Mouse (Mus musculus) kidney, adult 2 months (tissue): ENCODE measurements around the gene Prkce. TPM values are rescaled to one million over a fixed set of nuclear protein-coding genes. Genes with fewer than 3 reads are reported as not detected.
A peak's percentile ranks its signal among the peaks of the same experiment; 100 is the strongest.

Experiments used
- DNase-seq: peaks from one replicate; pipeline ENCODE4 v3.0.0; 2021
- H3K27ac ChIP-seq: fragments of 200-500 bp; 2 replicates; pipeline ENCODE4 v1.5.1; 2012; ENCODE audit warnings: low read depth, low read length, control low read depth, inconsistent platforms; ENCODE audit not compliant: insufficient read depth
- H3K27me3 ChIP-seq: fragments of 200-500 bp; replicated peaks from 2 replicates; pipeline ENCODE4 v1.6.1; 2012; ENCODE audit warnings: mild to moderate bottlenecking, moderate library complexity, low read length, inconsistent platforms; ENCODE audit not compliant: control insufficient read depth, insufficient read depth
- H3K36me3 ChIP-seq: fragments of 200-500 bp; 2 replicates; pipeline ENCODE4 v1.6.1; 2012; ENCODE audit warnings: mild to moderate bottlenecking, moderate library complexity, low read length, inconsistent platforms; ENCODE audit not compliant: control insufficient read depth, insufficient read depth
- H3K4me1 ChIP-seq: fragments of 200-500 bp; 2 replicates; pipeline ENCODE4 v1.6.1; 2011; ENCODE audit warnings: low read length; ENCODE audit not compliant: control insufficient read depth, insufficient read depth
- H3K4me3 ChIP-seq: fragments of 200-500 bp; 2 replicates; pipeline ENCODE4 v1.5.1; 2011; ENCODE audit warnings: mild to moderate bottlenecking, low read depth, low read length, control low read depth; ENCODE audit not compliant: insufficient read depth
- CTCF ChIP-seq: fragments of 200-500 bp; conservative IDR thresholded peaks from 2 replicates; pipeline ENCODE4 v1.5.1; 2011; ENCODE audit warnings: low read depth, mild to moderate bottlenecking, control low read depth, low read length, moderate library complexity, mixed read lengths; ENCODE audit not compliant: insufficient read depth, insufficient read length
- POLR2A ChIP-seq: fragments of 200-500 bp; IDR thresholded peaks from one replicate; pipeline ENCODE4 v1.6.1; 2011; ENCODE audit warnings: low read depth, low read length, control low read depth
- WGBS: fragments of 180-500 bp; shearing (Covaris S2); methylation state at CpG from one replicate; pipeline ENCODE4 v1.1.7; 2018; 5-methylcytosine and 5-hydroxymethylcytosine counted together
- polyA plus RNA-seq: library from polyadenylated mRNA; depleted of rRNA; stranded (reverse); fragments of >200 nt; gene quantifications from 2 replicates; pipeline ENCODE4 v1.2.3, GENCODE M21; 2012

The Prkce gene
- polyA plus RNA-seq, 1 experiment = 6.1 TPM

DNA sequence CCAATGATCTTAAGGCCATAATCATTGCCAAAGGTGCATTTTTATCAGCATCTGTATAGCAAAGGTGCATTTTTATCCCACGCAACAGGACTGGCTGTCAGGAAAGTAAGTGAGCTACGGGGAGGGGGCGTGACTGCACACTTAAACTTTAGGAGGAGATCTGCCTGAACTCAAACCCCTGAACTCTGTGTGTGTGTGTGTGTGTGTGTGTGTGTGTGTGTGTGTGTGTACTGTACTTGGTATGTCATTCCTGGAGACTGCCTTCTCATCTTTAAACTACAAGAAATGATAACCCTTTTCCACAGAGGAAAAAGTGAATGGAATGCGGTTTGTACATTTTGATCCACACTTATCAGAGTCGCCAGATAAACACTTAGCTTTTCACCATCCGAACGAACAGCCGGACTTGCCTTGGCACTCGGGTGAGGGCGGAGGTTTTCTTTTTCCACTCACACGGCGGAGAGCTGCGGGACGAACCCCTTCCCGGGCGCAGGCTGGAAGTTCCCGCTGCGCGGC lies 1.5 kb upstream of the Prkce start:
- H3K4me1 ChIP-seq = peaks cover 10% of the 10 kb centered on the region; the same call in 1 of the 2 replicates
- H3K27me3 ChIP-seq = no peaks in the 10 kb centered on the region
- no peak for DNase-seq
- H3K27ac ChIP-seq = peak overlapping the region; percentile 98
- TF ChIP-seq POLR2A = no peak
- no peak for TF ChIP-seq CTCF
- H3K36me3 ChIP-seq = no peaks in the 10 kb centered on the region
- H3K4me3 ChIP-seq = peak overlapping the region; percentile 77
- 3% methylated on average over 19 of the region's 19 CpGs for WGBS

DNA sequence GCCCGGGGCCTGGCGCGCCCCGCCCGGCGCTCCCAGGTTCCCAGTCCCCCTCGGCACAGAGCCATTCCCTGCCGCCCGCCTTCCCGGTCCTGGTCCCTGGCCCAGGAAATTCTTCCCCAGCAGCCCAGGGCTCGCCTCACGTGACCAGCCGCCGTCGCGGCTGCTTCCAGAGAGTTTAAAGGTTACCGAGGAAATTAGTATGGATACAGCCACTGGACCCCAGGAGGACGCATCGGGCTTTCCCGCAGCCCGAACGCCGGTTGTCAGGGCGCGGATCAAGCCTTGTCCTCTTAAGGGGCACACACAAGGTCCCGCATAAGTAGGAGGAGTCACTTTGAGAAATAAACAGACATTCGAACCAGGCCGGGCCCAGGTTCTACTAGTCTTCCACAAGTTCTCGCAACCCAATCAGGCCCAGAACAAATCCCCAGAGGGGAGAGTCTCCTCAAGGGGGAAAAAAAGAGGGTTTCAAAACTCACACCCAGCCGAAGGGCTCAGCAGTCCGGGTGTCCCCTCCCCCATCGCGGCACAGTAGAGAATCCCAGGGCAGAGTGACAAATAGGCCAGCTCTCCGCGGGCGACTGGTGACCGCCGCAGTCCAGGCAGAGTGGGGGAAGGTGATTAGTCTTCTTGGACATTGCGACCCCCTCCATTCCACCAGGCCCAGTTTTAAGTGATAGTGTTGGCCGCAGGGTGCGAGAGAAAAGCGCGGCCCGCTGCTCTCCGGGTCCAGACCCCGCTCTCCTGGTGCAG lies 842 bp upstream of the Prkce start:
- Histone ChIP-seq H3K4me3 (peak overlapping the region; percentile 77), H3K36me3 (no peaks in the 10 kb centered on the region), H3K4me1 (peaks cover 10% of the 10 kb centered on the region; the same call in 1 of the 2 replicates), H3K27me3 (no peaks in the 10 kb centered on the region), H3K27ac (peak overlapping the region; percentile 98)
- WGBS = under 1% methylated on average over 46 of the region's 46 CpGs
- DNase-seq = peak; percentile 97
- TF ChIP-seq POLR2A = no peak
- no peak for TF ChIP-seq CTCF

DNA sequence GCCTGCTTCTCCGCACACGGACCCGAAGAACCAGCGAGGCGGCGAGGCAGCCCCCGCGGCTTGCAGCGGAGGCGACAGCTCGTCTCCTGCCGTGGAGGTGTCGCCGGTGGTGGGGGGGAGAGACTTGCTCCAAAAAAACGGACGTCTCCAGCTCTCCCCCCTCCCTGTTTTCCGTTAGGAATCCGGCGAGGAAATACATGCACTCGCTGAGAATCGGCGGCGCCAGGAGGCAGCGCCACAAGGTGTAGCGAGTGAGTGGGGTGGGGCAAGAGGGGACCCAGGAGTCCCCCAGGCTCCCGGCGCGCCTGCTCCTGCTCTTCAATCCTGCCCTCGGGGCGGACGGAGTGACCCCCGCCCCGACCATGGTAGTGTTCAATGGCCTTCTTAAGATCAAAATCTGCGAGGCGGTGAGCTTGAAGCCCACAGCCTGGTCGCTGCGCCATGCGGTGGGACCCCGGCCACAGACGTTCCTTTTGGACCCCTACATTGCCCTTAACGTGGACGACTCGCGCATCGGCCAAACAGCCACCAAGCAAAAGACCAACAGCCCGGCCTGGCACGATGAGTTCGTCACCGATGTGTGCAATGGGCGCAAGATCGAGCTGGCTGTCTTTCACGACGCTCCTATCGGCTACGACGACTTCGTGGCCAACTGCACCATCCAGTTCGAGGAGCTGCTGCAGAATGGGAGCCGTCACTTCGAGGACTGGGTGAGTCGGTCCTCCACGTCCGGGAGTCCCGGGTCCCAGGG lies 821 bp downstream of the Prkce start:
- no peaks in the 10 kb centered on the region for H3K27me3 ChIP-seq
- no peaks in the 10 kb centered on the region for H3K36me3 ChIP-seq
- peak overlapping the region; percentile 77 for H3K4me3 ChIP-seq
- peak; percentile 54 for DNase-seq
- H3K4me1 ChIP-seq = peaks cover 10% of the 10 kb centered on the region; the same call in 1 of the 2 replicates
- TF ChIP-seq CTCF (no peak), POLR2A (no peak)
- no peak overlapping the region for H3K27ac ChIP-seq
- 1% methylated on average over 64 of the region's 64 CpGs for WGBS

DNA sequence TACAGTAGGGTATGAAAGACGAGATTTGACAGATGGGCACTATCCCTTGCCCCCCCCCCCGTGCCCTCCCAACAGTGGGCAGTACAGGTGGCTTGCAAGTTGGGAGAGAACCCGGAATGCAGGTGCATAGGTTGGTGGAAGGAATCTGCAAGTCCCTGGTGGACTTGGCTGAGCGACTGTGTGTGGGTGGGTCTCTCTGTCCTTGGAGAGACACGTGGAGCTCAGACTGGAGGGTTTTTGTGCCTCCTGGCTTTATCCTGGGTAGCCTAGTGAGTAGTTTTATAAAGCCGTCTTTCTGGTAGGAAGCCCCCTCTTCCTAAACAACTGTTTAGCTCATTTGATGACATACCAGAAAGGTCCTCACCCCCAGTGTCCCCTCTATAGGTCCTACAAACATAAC lies 1.5 kb downstream of the Prkce start:
- Histone ChIP-seq H3K4me3 (peak overlapping the region; percentile 77), H3K4me1 (peaks cover 7% of the 10 kb centered on the region; the same call in 1 of the 2 replicates), H3K27ac (no peak overlapping the region), H3K36me3 (no peaks in the 10 kb centered on the region), H3K27me3 (no peaks in the 10 kb centered on the region)
- DNase-seq = no peak
- TF ChIP-seq POLR2A = no peak
- no peak for TF ChIP-seq CTCF
- WGBS = 16% methylated on average over 6 of the region's 6 CpGs

DNA sequence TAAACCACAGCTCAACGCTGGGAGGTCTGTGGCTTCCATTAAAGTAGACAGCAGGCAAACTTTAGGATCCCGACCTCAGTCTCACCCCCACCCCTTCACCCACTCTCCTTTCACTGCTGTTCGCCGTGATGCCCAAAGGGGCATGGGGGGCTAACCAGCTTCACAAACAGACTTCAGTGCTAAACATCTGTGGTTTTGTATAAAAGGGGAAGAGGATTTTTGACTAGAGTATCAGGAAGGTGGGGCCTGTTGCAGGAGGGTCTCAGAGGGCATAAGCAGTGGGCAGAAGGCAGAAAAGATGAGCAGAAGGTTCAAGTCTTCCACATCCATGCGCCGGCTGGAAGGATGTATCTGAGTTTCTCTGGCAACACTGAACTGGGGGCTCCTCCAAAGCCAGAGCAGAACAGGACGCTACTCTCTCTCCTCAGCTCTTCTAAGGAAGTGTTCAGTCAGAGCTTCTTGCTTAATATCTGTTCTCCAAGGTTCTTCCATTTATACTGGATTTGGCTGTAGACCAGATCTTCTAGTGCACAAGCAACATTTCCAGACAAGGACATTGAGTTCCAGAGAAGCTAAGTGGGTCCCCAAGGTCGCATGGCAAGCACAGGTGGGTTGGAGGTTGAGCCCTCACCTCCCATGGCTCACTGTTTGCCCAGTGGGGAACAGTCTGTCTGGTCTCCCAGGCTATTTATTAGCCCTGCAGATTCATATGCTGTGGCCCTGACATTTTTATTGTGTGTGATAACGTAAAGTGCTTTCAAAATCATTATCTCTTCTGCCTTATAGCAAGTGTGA lies 2.8 kb downstream of the Prkce start:
- TF ChIP-seq CTCF (no peak), POLR2A (no peak)
- WGBS = 72% methylated on average over 9 of the region's 9 CpGs
- Histone ChIP-seq H3K36me3 (no peaks in the 10 kb centered on the region), H3K27me3 (no peaks in the 10 kb centered on the region), H3K27ac (no peak overlapping the region), H3K4me3 (no peak overlapping the region), H3K4me1 (peaks cover 6% of the 10 kb centered on the region; the same call in 1 of the 2 replicates)
- DNase-seq = no peak

DNA sequence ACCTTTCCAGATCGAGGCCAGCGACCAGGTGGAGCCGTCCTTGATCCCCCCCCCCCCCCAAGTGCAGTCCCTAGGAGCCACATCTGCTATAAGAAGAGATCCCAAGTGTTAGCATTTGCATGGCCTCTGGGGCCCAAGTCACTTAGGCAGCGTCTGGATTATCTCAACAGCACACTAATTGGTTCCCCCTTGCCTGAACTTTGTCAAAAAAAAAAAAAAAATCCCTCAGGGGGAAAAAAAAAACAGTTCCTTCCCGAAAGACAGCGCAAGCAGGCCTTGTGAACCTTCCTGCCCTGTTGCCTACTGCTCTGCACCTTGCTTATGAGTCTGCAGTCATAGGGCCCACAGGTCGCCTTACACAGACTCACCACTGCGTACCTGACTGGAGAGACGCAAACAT lies 7.9 kb downstream of the Prkce start:
- Histone ChIP-seq H3K27ac (no peak overlapping the region), H3K4me3 (no peak overlapping the region), H3K4me1 (no peaks in the 10 kb centered on the region; the same call in 1 of the 2 replicates), H3K27me3 (no peaks in the 10 kb centered on the region), H3K36me3 (no peaks in the 10 kb centered on the region)
- no peak for TF ChIP-seq CTCF
- TF ChIP-seq POLR2A = no peak
- 80% methylated on average over 9 of the region's 9 CpGs for WGBS
- DNase-seq = no peak

DNA sequence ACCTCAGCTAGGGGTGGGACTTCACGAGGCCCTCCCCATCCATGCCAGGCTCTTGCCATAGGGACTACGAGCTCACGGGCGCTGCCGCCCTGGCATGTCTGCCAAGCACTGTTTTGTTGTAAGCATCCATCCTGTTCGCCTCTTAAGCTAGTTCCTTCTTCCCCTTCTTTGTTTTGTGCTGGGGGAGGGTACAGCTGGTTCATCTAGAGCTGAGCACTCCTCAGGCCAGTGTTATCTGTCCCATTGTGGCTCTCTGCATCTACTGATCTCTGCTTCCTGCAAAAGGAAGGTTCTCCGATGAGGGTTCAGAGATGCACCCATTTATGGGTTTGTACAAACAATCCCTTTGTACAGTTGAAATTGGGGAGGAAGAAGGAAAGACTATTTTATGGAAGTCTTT lies 9.1 kb downstream of the Prkce start:
- Histone ChIP-seq H3K4me3 (no peak overlapping the region), H3K4me1 (no peaks in the 10 kb centered on the region), H3K27me3 (no peaks in the 10 kb centered on the region), H3K36me3 (no peaks in the 10 kb centered on the region), H3K27ac (no peak overlapping the region)
- WGBS = 77% methylated on average over 7 of the region's 7 CpGs
- no peak for DNase-seq
- TF ChIP-seq POLR2A (no peak), CTCF (no peak)
